Mouse (Mus musculus) heart, postnatal 0 days (tissue): ENCODE results near the gene Triml1.

Experiments used
- CTCF ChIP-seq: IDR thresholded peaks from 2 replicates; pipeline ENCODE4 v1.5.1; 2016; ENCODE audit warnings: antibody characterized with exemption, control low read depth, low read depth
- EP300 ChIP-seq: IDR thresholded peaks from 2 replicates; pipeline ENCODE4 v1.6.1; 2016; ENCODE audit warnings: antibody characterized with exemption, low read depth

DNA sequence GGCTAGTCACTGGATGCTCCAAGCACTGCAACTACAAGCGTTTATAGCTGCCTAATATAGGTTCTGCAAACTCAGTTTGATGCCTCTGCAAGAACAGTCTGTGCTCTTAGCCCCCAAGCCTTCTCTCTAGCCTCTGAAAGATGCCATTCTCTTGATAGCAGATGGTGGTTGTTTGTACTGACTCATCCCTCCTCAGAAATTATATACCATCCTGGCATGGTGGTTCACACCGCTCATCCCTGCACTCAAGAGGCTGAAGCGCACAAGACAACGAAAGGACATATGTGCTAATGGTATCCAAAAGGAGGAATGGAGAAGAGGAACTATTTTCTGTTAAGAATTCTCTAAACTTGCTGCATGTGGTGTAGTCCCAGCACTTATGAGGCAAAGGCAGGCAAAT lies 26.8 kb upstream of the Triml1 start:
- TF ChIP-seq CTCF (no peak), EP300 (no peak)
